Mouse (Mus musculus): ENCODE data around the gene Pzp. TPM values are rescaled to one million over a fixed set of nuclear protein-coding genes. Genes with fewer than 3 reads are reported as not detected.

Gene Pzp
- polyA plus RNA-seq, 1 experiment from 2014 or later = 0.10 TPM

DNA sequence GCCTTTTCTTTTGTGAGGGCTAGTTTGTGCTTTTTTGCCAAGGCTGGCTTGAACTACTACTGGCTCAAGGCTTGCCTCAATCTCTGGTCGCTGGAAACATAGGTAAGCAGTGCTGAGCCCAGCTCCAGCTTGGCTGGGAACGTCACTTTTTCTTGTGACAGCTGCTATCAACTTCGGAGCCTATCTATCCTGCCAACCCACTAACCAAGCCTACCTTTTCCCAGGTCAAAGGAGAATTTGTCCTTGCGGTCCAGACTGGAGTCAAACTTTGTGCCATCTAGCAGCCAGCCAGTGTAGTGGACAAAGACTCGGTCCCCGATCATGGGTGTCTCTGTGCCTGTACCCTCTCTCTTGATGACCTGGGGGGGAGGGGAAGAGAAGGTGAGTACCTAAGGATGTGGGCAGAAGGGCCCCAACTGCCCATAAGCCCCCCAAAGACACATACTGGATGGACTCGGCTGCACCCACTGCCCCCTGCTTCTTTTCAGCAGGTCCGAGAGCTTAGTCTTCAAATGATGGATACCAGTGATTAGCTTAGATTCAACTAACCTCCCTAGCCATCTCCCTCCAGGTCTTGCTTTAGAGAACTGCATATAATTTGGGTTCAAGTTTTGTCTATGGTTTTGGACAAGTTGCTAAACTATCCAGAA, 90.0 kb downstream of the Pzp start:
- Histone ChIP-seq H3K9me3 (ENCODE audit: control insufficient read depth, low read depth, low read length) (no peaks in the 10 kb centered on the region), H3K9ac (replicated peaks; ENCODE audit: low read depth, low read length) (no peak overlapping the region), H3K27ac (ENCODE audit: low read length) (no peak overlapping the region), H3K4me2 (replicated peaks; ENCODE audit: low read depth, low read length) (peak overlapping the region; percentile 73), H3K4me3 (ENCODE audit: low read depth, low read length) (peak overlapping the region; percentile 96), H3K36me3 (ENCODE audit: control insufficient read depth, insufficient read depth, low read length) (peaks cover 44% of the 10 kb centered on the region), H3K4me1 (ENCODE audit: control insufficient read depth, insufficient read depth, low read length) (peaks cover 9% of the 10 kb centered on the region), H3K27me3 (ENCODE audit: control insufficient read depth, insufficient read depth, low read length) (no peaks in the 10 kb centered on the region)
- ATAC-seq (ENCODE audit: insufficient number of reproducible peaks, insufficient read depth, low FRiP score, low read depth) = no peak
- 86% methylated on average over 8 of the region's 8 CpGs for WGBS

DNA sequence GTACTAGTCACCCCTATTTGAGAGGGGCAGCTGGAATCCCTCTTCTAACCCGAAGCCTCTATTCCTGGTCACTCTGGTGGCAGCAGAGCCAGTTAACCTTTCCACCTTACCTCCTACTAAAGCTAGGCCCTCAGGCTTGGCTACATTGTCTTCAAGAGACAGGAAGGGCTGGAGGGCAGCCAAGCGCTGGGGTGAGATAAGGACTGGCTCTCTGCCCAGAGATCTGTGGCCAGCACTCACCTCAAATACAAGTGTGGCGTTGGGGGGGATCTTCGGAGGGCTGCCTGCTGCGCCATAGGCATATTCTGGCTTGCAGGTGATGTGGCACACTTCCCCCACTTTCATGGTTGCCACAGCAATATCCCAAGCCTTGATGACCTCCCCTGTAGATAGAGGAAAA, 91.0 kb downstream of the Pzp start:
- Histone ChIP-seq H3K9ac (replicated peaks; ENCODE audit: low read depth, low read length) (no peak overlapping the region), H3K27ac (ENCODE audit: low read length) (no peak overlapping the region), H3K27me3 (ENCODE audit: control insufficient read depth, insufficient read depth, low read length) (no peaks in the 10 kb centered on the region), H3K4me3 (ENCODE audit: low read depth, low read length) (no peak overlapping the region), H3K4me2 (replicated peaks; ENCODE audit: low read depth, low read length) (no peak overlapping the region), H3K4me1 (ENCODE audit: control insufficient read depth, insufficient read depth, low read length) (peaks cover 9% of the 10 kb centered on the region), H3K36me3 (ENCODE audit: control insufficient read depth, insufficient read depth, low read length) (peaks cover 52% of the 10 kb centered on the region), H3K9me3 (ENCODE audit: control insufficient read depth, low read depth, low read length) (no peaks in the 10 kb centered on the region)
- WGBS = 85% methylated on average over 5 of the region's 5 CpGs
- no peak for ATAC-seq (ENCODE audit: insufficient number of reproducible peaks, insufficient read depth, low FRiP score, low read depth)

Other genes with a start within 250 kb of the Pzp start
- gene Tead4, start 225.9 kb downstream of the Pzp start, polyA plus RNA-seq (2014; fragmentation: Nextera tagmentation; extraction: Ambion mirVana) = 1.4 TPM in 2 replicates
- 18.5 and 21.7 TPM in 2 replicates for gene Tulp3, start 170.9 kb downstream of the Pzp start, polyA plus RNA-seq (2014; fragmentation: Nextera tagmentation; extraction: Ambion mirVana)
- 126 and 137 TPM in 2 replicates for gene Rhno1, start 163.8 kb downstream of the Pzp start, polyA plus RNA-seq (2014; fragmentation: Nextera tagmentation; extraction: Ambion mirVana)
- gene Foxm1, start 163.8 kb downstream of the Pzp start, polyA plus RNA-seq (2014; fragmentation: Nextera tagmentation; extraction: Ambion mirVana) = 34.9 and 38.7 TPM in 2 replicates
- 0.30 and 0.39 TPM in 2 replicates for gene Tex52, start 151.3 kb downstream of the Pzp start, polyA plus RNA-seq (2014; fragmentation: Nextera tagmentation; extraction: Ambion mirVana)
- not detected in 2 replicates for gene Gm44596, start 151.2 kb downstream of the Pzp start, polyA plus RNA-seq (2014; fragmentation: Nextera tagmentation; extraction: Ambion mirVana)
- gene Nrip2, start 127.4 kb downstream of the Pzp start, polyA plus RNA-seq (2014; fragmentation: Nextera tagmentation; extraction: Ambion mirVana) = 5.8 and 7.4 TPM in 2 replicates
- 33.4 and 39.0 TPM in 2 replicates for gene Itfg2, start 101.8 kb downstream of the Pzp start, polyA plus RNA-seq (2014; fragmentation: Nextera tagmentation; extraction: Ambion mirVana)
- gene Fkbp4, start 88.0 kb downstream of the Pzp start, polyA plus RNA-seq (2014; fragmentation: Nextera tagmentation; extraction: Ambion mirVana) = 392 and 413 TPM in 2 replicates
- 3.8 and 4.4 TPM in 2 replicates for gene A2ml1, start 54.9 kb upstream of the Pzp start, polyA plus RNA-seq (2014; fragmentation: Nextera tagmentation; extraction: Ambion mirVana)
- gene Klrb1a, start 96.8 kb upstream of the Pzp start, polyA plus RNA-seq (2014; fragmentation: Nextera tagmentation; extraction: Ambion mirVana) = not detected in 2 replicates
- not detected in 2 replicates for gene Clec2h, start 135.7 kb upstream of the Pzp start, polyA plus RNA-seq (2014; fragmentation: Nextera tagmentation; extraction: Ambion mirVana)
- not detected in 2 replicates for gene Klrb1, start 196.3 kb upstream of the Pzp start, polyA plus RNA-seq (2014; fragmentation: Nextera tagmentation; extraction: Ambion mirVana)

Measured in stomach, embryonic 14.5 days (tissue).